Mouse (Mus musculus): ENCODE measurements around the gene Cd200. TPM values are rescaled to one million over a fixed set of nuclear protein-coding genes. Genes with fewer than 3 reads are reported as not detected.
A peak's percentile ranks its signal among the peaks of the same experiment; 100 is the strongest.
"Not testable (repeated sequence)": the region's sequence is repeated elsewhere in the genome, so short reads cannot be mapped to it uniquely, and the experiment has no call there.

Gene Cd200
- polyA plus RNA-seq, 1 experiment from 2014 or later = 36.5 TPM

- no peak overlapping the region for H3K27ac ChIP-seq
- WGBS = 58% methylated on average over 4 of the region's 4 CpGs
Measured at GRCm38 (mm10) chr16:45350767-45351166, 58.1 kb downstream of the Cd200 start.

GRCm38 (mm10) chr16:45349523-45350298 lies 59.1 kb downstream of the Cd200 start:
- 77% methylated on average over 3 of the region's 3 CpGs for WGBS
- Histone ChIP-seq H3K27me3 (replicated peaks) (no peaks in the 10 kb centered on the region), H3K27ac (no peak overlapping the region), H3K4me3 (replicated peaks) (no peak overlapping the region), H3K9me3 (no peaks in the 10 kb centered on the region), H3K36me3 (no peaks in the 10 kb centered on the region), H3K4me1 (replicated peaks) (no peaks in the 10 kb centered on the region), H3K4me2 (replicated peaks) (no peak overlapping the region), H3K9ac (no peak overlapping the region)
- no peak for ATAC-seq

More at GRCm38 (mm10) chr16:45350767-45351166, 58.1 kb downstream of the Cd200 start:
- ATAC-seq = no peak
- no peak overlapping the region for H3K9ac ChIP-seq
- H3K4me1 ChIP-seq (replicated peaks) = no peaks in the 10 kb centered on the region
- no peaks in the 10 kb centered on the region for H3K36me3 ChIP-seq
- no peak overlapping the region for H3K4me2 ChIP-seq (replicated peaks)
- no peak overlapping the region for H3K4me3 ChIP-seq (replicated peaks)
- H3K27me3 ChIP-seq (replicated peaks) = no peaks in the 10 kb centered on the region
- H3K9me3 ChIP-seq = no peaks in the 10 kb centered on the region

GRCm38 (mm10) chr16:45348238-45348637 lies 60.6 kb downstream of the Cd200 start:
- not testable (repeated sequence) for H3K4me3 ChIP-seq (replicated peaks); H3K36me3 ChIP-seq; H3K4me1 ChIP-seq (replicated peaks); H3K27ac ChIP-seq; ATAC-seq; H3K9ac ChIP-seq; H3K4me2 ChIP-seq (replicated peaks); H3K27me3 ChIP-seq (replicated peaks); H3K9me3 ChIP-seq
- WGBS = 87% methylated on average over 9 of the region's 9 CpGs

GRCm38 (mm10) chr16:45346930-45347387 lies 61.9 kb downstream of the Cd200 start:
- no peak for ATAC-seq
- Histone ChIP-seq H3K4me1 (replicated peaks) (no peaks in the 10 kb centered on the region), H3K4me3 (replicated peaks) (no peak overlapping the region), H3K9ac (no peak overlapping the region), H3K9me3 (no peaks in the 10 kb centered on the region), H3K27ac (no peak overlapping the region), H3K36me3 (no peaks in the 10 kb centered on the region), H3K27me3 (replicated peaks) (no peaks in the 10 kb centered on the region), H3K4me2 (replicated peaks) (no peak overlapping the region)
- 87% methylated on average over 5 of the region's 5 CpGs for WGBS

- no peaks in the 10 kb centered on the region for H3K36me3 ChIP-seq
- no peak overlapping the region for H3K4me2 ChIP-seq (replicated peaks)
- H3K4me3 ChIP-seq (replicated peaks) = no peak overlapping the region
- H3K27me3 ChIP-seq (replicated peaks) = no peaks in the 10 kb centered on the region
- H3K27ac ChIP-seq = no peak overlapping the region
- 93% methylated on average over 2 of the region's 2 CpGs for WGBS
- no peaks in the 10 kb centered on the region for H3K4me1 ChIP-seq (replicated peaks)
- H3K9ac ChIP-seq = no peak overlapping the region
- no peak for ATAC-seq
- H3K9me3 ChIP-seq = no peaks in the 10 kb centered on the region
Measured at GRCm38 (mm10) chr16:45346367-45346766, 62.5 kb downstream of the Cd200 start.

- WGBS = 83% methylated on average over 2 of the region's 2 CpGs
- Histone ChIP-seq H3K27ac (no peak overlapping the region), H3K36me3 (no peaks in the 10 kb centered on the region), H3K27me3 (replicated peaks) (no peaks in the 10 kb centered on the region), H3K9ac (no peak overlapping the region), H3K4me2 (replicated peaks) (no peak overlapping the region), H3K4me1 (replicated peaks) (no peaks in the 10 kb centered on the region), H3K4me3 (replicated peaks) (no peak overlapping the region), H3K9me3 (no peaks in the 10 kb centered on the region)
- ATAC-seq = no peak
Measured at GRCm38 (mm10) chr16:45344879-45345278, 64.0 kb downstream of the Cd200 start.

- no peak overlapping the region for H3K9ac ChIP-seq
- no peaks in the 10 kb centered on the region for H3K27me3 ChIP-seq (replicated peaks)
- 70% methylated on average over 1 of the region's 1 CpGs for WGBS
- H3K4me3 ChIP-seq (replicated peaks) = no peak overlapping the region
- H3K27ac ChIP-seq = no peak overlapping the region
- no peak for ATAC-seq
- H3K9me3 ChIP-seq = no peaks in the 10 kb centered on the region
- H3K4me1 ChIP-seq (replicated peaks) = no peaks in the 10 kb centered on the region
- no peaks in the 10 kb centered on the region for H3K36me3 ChIP-seq
- no peak overlapping the region for H3K4me2 ChIP-seq (replicated peaks)
Measured at GRCm38 (mm10) chr16:45336478-45336877, 72.4 kb downstream of the Cd200 start.

GRCm38 (mm10) chr16:45334891-45335290 lies 74.0 kb downstream of the Cd200 start:
- no peak overlapping the region for H3K4me2 ChIP-seq (replicated peaks)
- ATAC-seq = no peak; the same call in 1 of the 2 replicates
- no peak overlapping the region for H3K9ac ChIP-seq
- H3K27ac ChIP-seq = no peak overlapping the region
- H3K9me3 ChIP-seq = no peaks in the 10 kb centered on the region
- H3K4me3 ChIP-seq (replicated peaks) = no peak overlapping the region
- WGBS = 90% methylated on average over 5 of the region's 5 CpGs
- no peaks in the 10 kb centered on the region for H3K4me1 ChIP-seq (replicated peaks)
- H3K36me3 ChIP-seq = no peaks in the 10 kb centered on the region
- H3K27me3 ChIP-seq (replicated peaks) = no peaks in the 10 kb centered on the region

GRCm38 (mm10) chr16:45334376-45334765 lies 74.5 kb downstream of the Cd200 start:
- no peak overlapping the region for H3K4me2 ChIP-seq (replicated peaks)
- no peak overlapping the region for H3K4me3 ChIP-seq (replicated peaks)
- H3K27me3 ChIP-seq (replicated peaks) = no peaks in the 10 kb centered on the region
- no peaks in the 10 kb centered on the region for H3K9me3 ChIP-seq
- ATAC-seq = no peak
- H3K36me3 ChIP-seq = no peaks in the 10 kb centered on the region
- H3K4me1 ChIP-seq (replicated peaks) = no peaks in the 10 kb centered on the region
- 69% methylated on average over 2 of the region's 2 CpGs for WGBS
- H3K27ac ChIP-seq = no peak overlapping the region
- H3K9ac ChIP-seq = no peak overlapping the region

- H3K36me3 ChIP-seq = no peaks in the 10 kb centered on the region
- no peak overlapping the region for H3K27ac ChIP-seq
- 85% methylated on average over 8 of the region's 8 CpGs for WGBS
- no peak overlapping the region for H3K4me3 ChIP-seq (replicated peaks)
- H3K9me3 ChIP-seq = no peaks in the 10 kb centered on the region
- no peaks in the 10 kb centered on the region for H3K4me1 ChIP-seq (replicated peaks)
- H3K9ac ChIP-seq = no peak overlapping the region
- no peak overlapping the region for H3K4me2 ChIP-seq (replicated peaks)
- no peaks in the 10 kb centered on the region for H3K27me3 ChIP-seq (replicated peaks)
- 0 out of 2 replicates have a peak, but pooled peaks have one; percentile 20 for ATAC-seq
Measured at GRCm38 (mm10) chr16:45333678-45334375, 75.0 kb downstream of the Cd200 start.

GRCm38 (mm10) chr16:45332591-45332990 lies 76.3 kb downstream of the Cd200 start:
- Histone ChIP-seq H3K9me3 (no peaks in the 10 kb centered on the region), H3K4me1 (replicated peaks) (no peaks in the 10 kb centered on the region), H3K27ac (no peak overlapping the region), H3K4me2 (replicated peaks) (no peak overlapping the region), H3K36me3 (no peaks in the 10 kb centered on the region), H3K4me3 (replicated peaks) (no peak overlapping the region), H3K9ac (no peak overlapping the region), H3K27me3 (replicated peaks) (no peaks in the 10 kb centered on the region)
- 74% methylated on average over 8 of the region's 8 CpGs for WGBS
- ATAC-seq = no peak

Measured in intestine, embryonic 15.5 days (tissue).